Comparison of ENCODE assay signal across 9 mouse cellular contexts in genomic region chr3:57846662-57846911, GRCm38 (mm10). TPM values are rescaled to one million over a fixed set of nuclear protein-coding genes. Genes with fewer than 3 reads are reported as not detected.
DNase-seq lines count a peak whose midpoint lies in the region; ATAC-seq lines count a peak whose summit lies in the region.
"Had no signal": no experiment of that assay in that cellular context is flagged by ENCODE, and none has a peak within 500 bp of the region (broad histone marks: within the 10 kb centered on the region; RNA-seq: fewer than 3 reads in every experiment).

No protein-coding gene starts in this region.

- peak overlapping the region; percentile 93 for H3K27ac ChIP-seq in embryonic facial prominence, embryonic 14.5 days (replicated peaks; ENCODE audit: low read depth, low read length)
- H3K27ac ChIP-seq in limb, embryonic 15.5 days = peak overlapping the region; percentile 92
- H3K27ac ChIP-seq: macrophage had no signal

- H3K36me3 ChIP-seq in erythroblast, embryonic 14.5 days (ENCODE audit: control insufficient read depth) = no peaks in the 10 kb centered on the region
- peaks cover 26% of the 10 kb centered on the region for H3K36me3 ChIP-seq in embryonic facial prominence, embryonic 14.5 days (ENCODE audit: control insufficient read depth, insufficient read depth, low read length)
- H3K36me3 ChIP-seq in limb, embryonic 15.5 days = peaks cover 14% of the 10 kb centered on the region

- 3% methylated on average over 9 of the region's 9 CpGs for WGBS in embryonic facial prominence, embryonic 14.5 days
- 2% methylated on average over 9 of the region's 9 CpGs for WGBS in limb, embryonic 15.5 days

- H3K4me3 ChIP-seq in erythroblast, embryonic 14.5 days (replicated peaks) = peak overlapping the region; percentile 62
- peak overlapping the region; percentile 98 for H3K4me3 ChIP-seq in embryonic facial prominence, embryonic 14.5 days (ENCODE audit: low read depth, low read length)
- H3K4me3 ChIP-seq in limb, embryonic 15.5 days = peak overlapping the region; percentile 98

- H3K4me1 ChIP-seq in erythroblast, embryonic 14.5 days (ENCODE audit: control insufficient read depth) = peaks cover 11% of the 10 kb centered on the region
- H3K4me1 ChIP-seq in embryonic facial prominence, embryonic 14.5 days (ENCODE audit: control insufficient read depth, insufficient read depth, low read length) = peaks cover 12% of the 10 kb centered on the region; the same call in 1 of the 2 replicates
- H3K4me1 ChIP-seq in limb, embryonic 15.5 days = peaks cover 11% of the 10 kb centered on the region

- H3K9ac ChIP-seq in embryonic facial prominence, embryonic 14.5 days (ENCODE audit: low read depth, low read length) = peak overlapping the region; percentile 89
- peak overlapping the region; percentile 82 for H3K9ac ChIP-seq in limb, embryonic 15.5 days

- H3K4me2 ChIP-seq in embryonic facial prominence, embryonic 14.5 days (ENCODE audit: low read depth, low read length) = peak overlapping the region; percentile 61
- H3K4me2 ChIP-seq in limb, embryonic 15.5 days = peak overlapping the region; percentile 79

- peaks cover 5% of the 10 kb centered on the region; the same call in 1 of the 2 replicates for H3K9me3 ChIP-seq in erythroblast, embryonic 14.5 days (ENCODE audit: control insufficient read depth, low read length)
- no peaks in the 10 kb centered on the region for H3K9me3 ChIP-seq in embryonic facial prominence, embryonic 14.5 days (ENCODE audit: control insufficient read depth, low read length)
- no peaks in the 10 kb centered on the region for H3K9me3 ChIP-seq in limb, embryonic 15.5 days

- ATAC-seq in erythroblast, adult 5-6 weeks (replicated peaks; ENCODE audit: low FRiP score, poor library complexity, severe bottlenecking) = no peak
- 0 out of 2 replicates have a peak, but pooled peaks have one; percentile 3 for ATAC-seq in embryonic facial prominence, embryonic 14.5 days (ENCODE audit: low read depth)
- ATAC-seq in limb, embryonic 15.5 days (ENCODE audit: insufficient number of reproducible peaks, low FRiP score, low TSS enrichment, low read depth) = no peak

- DNase-seq in 3T3-L1 (ENCODE audit: low read depth, low spot score) = peak; percentile 72
- DNase-seq in embryonic facial prominence, embryonic 14.5 days (ENCODE audit: low spot score) = peak; percentile 68
- DNase-seq in urinary bladder, postnatal 4 days (ENCODE audit: low spot score in 2 of 2) = no peak
- no peak for DNase-seq in gastrocnemius, adult 8-10 months (ENCODE audit: low spot score in 2 of 2)
- no peak for DNase-seq in thymus, postnatal 25 days

- H3K27me3 ChIP-seq in erythroblast, embryonic 14.5 days (ENCODE audit: control insufficient read depth) = peaks cover 37% of the 10 kb centered on the region
- no peaks in the 10 kb centered on the region for H3K27me3 ChIP-seq in embryonic facial prominence, embryonic 14.5 days (replicated peaks; ENCODE audit: control insufficient read depth, insufficient read depth, low read length)
- no peaks in the 10 kb centered on the region for H3K27me3 ChIP-seq in limb, embryonic 15.5 days

RNA-seq across cellular contexts. Expression of gene Pfn2, which starts 1.3 kb away (rescaled TPM):
- 0.05 TPM in 1 of 2 replicates, not detected in the other for polyA plus RNA-seq in erythroblast, embryonic 14.5 days (2012)
- not detected in 2 replicates for total RNA-seq in erythroblast, adult 5-6 weeks (2015; ENCODE audit: low replicate concordance)
- not detected in 2 replicates for total RNA-seq in erythroblast, adult 5-6 weeks (2017; ENCODE audit: low replicate concordance)
- polyA plus RNA-seq in embryonic facial prominence, embryonic 14.5 days (2014; fragmentation: Nextera tagmentation; extraction: Ambion mirVana) = 150 and 165 TPM in 2 replicates
- polyA plus RNA-seq in limb, embryonic 15.5 days (2015; fragmentation: Nextera tagmentation; extraction: Ambion mirVana) = 106 and 125 TPM in 2 replicates
- total RNA-seq in gastrocnemius, adult 8-10 months (2022) = 100 to 1,000 TPM; 187 to 215 (median 203) TPM

Comparison
In these comparisons a context has a peak if more than half of its experiments do, and no peak if none do; other contexts are left out.
1. DNase-seq: peak in 3T3-L1 (single experiment) and embryonic facial prominence, embryonic 14.5 days (single experiment); none in urinary bladder, postnatal 4 days (0 of 2), gastrocnemius, adult 8-10 months (0 of 2) and thymus, postnatal 25 days (single experiment).
2. RNA of gene Pfn2, which starts 1.3 kb away (polyA plus RNA-seq): 150 to 165 TPM in embryonic facial prominence, embryonic 14.5 days and 106 to 125 TPM in limb, embryonic 15.5 days; 0.05 TPM in erythroblast, embryonic 14.5 days; every median in the first group is over 100 times any median in the second.
3. Peak in every context shown above with its lines, with median percentiles within 50 percentile points of each other: H3K4me3 ChIP-seq.